Mouse (Mus musculus) hindbrain, postnatal 0 days (tissue): ENCODE data around the gene Slc17a5. TPM values are rescaled to one million over a fixed set of nuclear protein-coding genes. Genes with fewer than 3 reads are reported as not detected.

Experiments
- ATAC-seq: fragments of 200-750 bp; cut with Nextera tagmentation; 2 replicates; pipeline ENCODE4 v1.8.0; 2017; ENCODE audit warnings: mild to moderate bottlenecking, moderate TSS enrichment, moderate library complexity
- DNase-seq: peaks from one replicate; pipeline ENCODE4 v3.0.0-alpha.2; 2015; ENCODE audit warnings: low spot score
- H3K27ac ChIP-seq: fragments of 300-500 bp; sonication (generic); 2 replicates; pipeline ENCODE4 v1.5.1; 2014; ENCODE audit warnings: mild to moderate bottlenecking
- H3K27me3 ChIP-seq: fragments of 300-500 bp; sonication (generic); 2 replicates; pipeline ENCODE4 v1.6.1; 2014; ENCODE audit warnings: low read length, mixed read lengths; ENCODE audit not compliant: insufficient read depth
- H3K36me3 ChIP-seq: fragments of 300-500 bp; sonication (generic); 2 replicates; pipeline ENCODE4 v1.6.1; 2014; ENCODE audit warnings: low read length, mixed read lengths; ENCODE audit not compliant: insufficient read depth
- H3K4me1 ChIP-seq: fragments of 300-500 bp; sonication (generic); 2 replicates; pipeline ENCODE4 v1.6.1; 2014; ENCODE audit warnings: antibody characterized with exemption, low read length, mixed read lengths; ENCODE audit not compliant: insufficient read depth
- H3K4me2 ChIP-seq: fragments of 300-500 bp; sonication (generic); 2 replicates; pipeline ENCODE4 v1.6.1; 2014; ENCODE audit warnings: low read depth, mild to moderate bottlenecking, low read length, moderate library complexity, mixed read lengths
- H3K4me3 ChIP-seq: fragments of 300-500 bp; sonication (generic); 2 replicates; pipeline ENCODE4 v1.5.1; 2014; ENCODE audit warnings: low read length
- H3K9ac ChIP-seq: fragments of 300-500 bp; sonication (generic); replicated peaks from 2 replicates; pipeline ENCODE4 v1.6.1; 2014; ENCODE audit warnings: mild to moderate bottlenecking, low read length, moderate library complexity, mixed read lengths
- H3K9me3 ChIP-seq: fragments of 300-500 bp; sonication (generic); 2 replicates; pipeline ENCODE4 v1.6.1; 2016; ENCODE audit warnings: low read length, mixed read lengths
- CTCF ChIP-seq: IDR thresholded peaks from 2 replicates; pipeline ENCODE4 v1.5.1; 2016; ENCODE audit warnings: antibody characterized with exemption, control low read depth, low read depth
- WGBS: fragments of 180-500 bp; shearing (Covaris S2); extraction: QIAGEN DNeasy Blood & Tissue Kit; methylation state at CpG from one replicate; pipeline ENCODE4 v1.1.7; 2014; 5-methylcytosine and 5-hydroxymethylcytosine counted together
- polyA plus RNA-seq: library from polyadenylated mRNA; unstranded; fragments of >200 nt; fragmentation: Nextera tagmentation; extraction: Ambion mirVana; gene quantifications from 2 replicates; pipeline ENCODE4 v1.2.1, GENCODE M21; 2015
- total RNA-seq: library from RNA; depleted of rRNA; stranded (reverse); fragments of >200 nt; gene quantifications from 2 replicates; pipeline ENCODE4 v1.2.3, GENCODE M21; 2014

The Slc17a5 gene
- total and polyA plus RNA-seq, 2 experiments from 2014 or later = 9.9 to 16.6 TPM

- Histone ChIP-seq H3K4me3 (no peak overlapping the region), H3K4me2 (peak overlapping the region; percentile 100), H3K27me3 (no peaks in the 10 kb centered on the region), H3K36me3 (no peaks in the 10 kb centered on the region), H3K27ac (no peak overlapping the region), H3K9ac (no peak overlapping the region), H3K4me1 (no peaks in the 10 kb centered on the region), H3K9me3 (no peaks in the 10 kb centered on the region)
- peak; percentile 70 for DNase-seq
- peak; percentile 61 for ATAC-seq
- WGBS = 29% methylated on average over 6 of the region's 6 CpGs
- TF ChIP-seq CTCF = no peak
These were observed 26.4 kb upstream of the Slc17a5 start for GRCm38 (mm10) chr9:78614201-78614600.

GRCm38 (mm10) chr9:78601046-78601730, 13.3 kb upstream of the Slc17a5 start:
- peak; percentile 46 for DNase-seq
- TF ChIP-seq CTCF = peak; percentile 64
- no peak for ATAC-seq

GRCm38 (mm10) chr9:78599927-78600326, 12.1 kb upstream of the Slc17a5 start:
- ATAC-seq (no peak), DNase-seq (no peak)
- Histone ChIP-seq H3K27ac (no peak overlapping the region), H3K4me1 (no peaks in the 10 kb centered on the region), H3K9ac (no peak overlapping the region), H3K4me3 (no peak overlapping the region), H3K4me2 (no peak overlapping the region), H3K27me3 (no peaks in the 10 kb centered on the region), H3K9me3 (no peaks in the 10 kb centered on the region), H3K36me3 (no peaks in the 10 kb centered on the region)
- TF ChIP-seq CTCF = no peak
- WGBS = 85% methylated on average over 5 of the region's 5 CpGs

More at GRCm38 (mm10) chr9:78601046-78601730, 13.3 kb upstream of the Slc17a5 start:
- Histone ChIP-seq H3K9ac (no peak overlapping the region), H3K9me3 (no peaks in the 10 kb centered on the region), H3K27ac (no peak overlapping the region), H3K4me2 (no peak overlapping the region), H3K4me3 (no peak overlapping the region), H3K4me1 (no peaks in the 10 kb centered on the region), H3K27me3 (no peaks in the 10 kb centered on the region), H3K36me3 (no peaks in the 10 kb centered on the region)
- WGBS = 56% methylated on average over 4 of the region's 4 CpGs

GRCm38 (mm10) chr9:78596834-78597233, 9.0 kb upstream of the Slc17a5 start:
- DNase-seq = peak; percentile 81

GRCm38 (mm10) chr9:78595769-78596555, 8.1 kb upstream of the Slc17a5 start:
- Histone ChIP-seq H3K27ac (no peak overlapping the region), H3K4me2 (no peak overlapping the region), H3K9me3 (no peaks in the 10 kb centered on the region), H3K4me3 (no peak overlapping the region), H3K27me3 (no peaks in the 10 kb centered on the region), H3K4me1 (no peaks in the 10 kb centered on the region), H3K9ac (no peak overlapping the region), H3K36me3 (no peaks in the 10 kb centered on the region)
- no peak for TF ChIP-seq CTCF
- ATAC-seq = no peak
- no peak for DNase-seq
- WGBS = 89% methylated on average over 18 of the region's 18 CpGs

More at GRCm38 (mm10) chr9:78596834-78597233, 9.0 kb upstream of the Slc17a5 start:
- no peak overlapping the region for H3K9ac ChIP-seq
- TF ChIP-seq CTCF = peak; percentile 87
- no peaks in the 10 kb centered on the region for H3K9me3 ChIP-seq
- H3K36me3 ChIP-seq = no peaks in the 10 kb centered on the region
- no peak overlapping the region for H3K27ac ChIP-seq
- H3K27me3 ChIP-seq = no peaks in the 10 kb centered on the region
- H3K4me3 ChIP-seq = no peak overlapping the region
- WGBS = 6% methylated on average over 5 of the region's 5 CpGs
- ATAC-seq = peak; percentile 29; the same call in 1 of the 2 replicates
- no peaks in the 10 kb centered on the region for H3K4me1 ChIP-seq
- no peak overlapping the region for H3K4me2 ChIP-seq

GRCm38 (mm10) chr9:78595257-78595656, 7.4 kb upstream of the Slc17a5 start:
- TF ChIP-seq CTCF = no peak
- H3K4me2 ChIP-seq = no peak overlapping the region
- 89% methylated on average over 3 of the region's 3 CpGs for WGBS
- H3K9ac ChIP-seq = no peak overlapping the region
- no peak overlapping the region for H3K27ac ChIP-seq
- H3K4me3 ChIP-seq = no peak overlapping the region
- H3K27me3 ChIP-seq = no peaks in the 10 kb centered on the region
- ATAC-seq (no peak), DNase-seq (no peak)
- no peaks in the 10 kb centered on the region for H3K9me3 ChIP-seq
- no peaks in the 10 kb centered on the region for H3K4me1 ChIP-seq
- no peaks in the 10 kb centered on the region for H3K36me3 ChIP-seq

GRCm38 (mm10) chr9:78590471-78590870, 2.6 kb upstream of the Slc17a5 start:
- H3K4me2 ChIP-seq = no peak overlapping the region
- H3K9ac ChIP-seq = no peak overlapping the region
- no peaks in the 10 kb centered on the region for H3K9me3 ChIP-seq
- no peaks in the 10 kb centered on the region for H3K27me3 ChIP-seq
- ATAC-seq (no peak), DNase-seq (no peak)
- no peak overlapping the region for H3K27ac ChIP-seq
- no peak overlapping the region for H3K4me3 ChIP-seq
- no peaks in the 10 kb centered on the region for H3K4me1 ChIP-seq
- no peak for TF ChIP-seq CTCF
- WGBS = 94% methylated on average over 2 of the region's 2 CpGs
- no peaks in the 10 kb centered on the region for H3K36me3 ChIP-seq
